Mouse (Mus musculus) cerebellum, adult 2 months (tissue): ENCODE results near the gene Lbp.

Experiments used
- CTCF ChIP-seq: fragments of 200-500 bp; IDR thresholded peaks from 2 replicates; pipeline ENCODE4 v1.5.1; 2011; ENCODE audit warnings: low read depth, mild to moderate bottlenecking, control low read depth, low read length, moderate library complexity, borderline replicate concordance; ENCODE audit not compliant: insufficient read depth
- POLR2A ChIP-seq: fragments of 200-500 bp; IDR thresholded peaks from 2 replicates; pipeline ENCODE4 v1.6.1; 2011; ENCODE audit warnings: low read length, control low read depth, borderline replicate concordance; ENCODE audit not compliant: insufficient read depth

DNA sequence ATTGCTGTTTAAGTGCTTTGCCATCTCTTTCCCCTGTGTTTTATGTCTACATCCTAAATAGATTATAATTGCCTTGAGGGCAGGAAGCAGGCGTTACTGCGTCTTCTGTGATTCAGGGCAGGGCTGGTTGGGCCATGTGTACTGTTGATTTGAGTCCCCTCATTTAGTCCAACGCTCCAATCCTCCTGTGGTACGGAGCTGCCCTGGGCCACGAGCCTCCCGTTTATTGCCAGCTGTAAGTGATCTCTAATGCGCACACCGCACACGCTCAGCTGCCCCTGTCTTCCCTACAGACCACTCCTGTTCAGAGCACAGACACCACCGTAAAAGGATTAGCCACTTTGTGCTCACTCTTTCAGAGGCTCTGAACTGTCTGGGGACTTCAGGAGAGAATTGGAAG lies 31.4 kb downstream of the Lbp start:
- TF ChIP-seq CTCF (no peak), POLR2A (no peak)
